Mouse (Mus musculus) MEL (cell line): ENCODE data around the gene Dhrs3.

ENCODE experiments used
- CTCF ChIP-seq, 3 experiments: IDR thresholded peaks in 2 of 3; conservative IDR thresholded peaks in 1 of 3; 2 replicates each; pipeline ENCODE4 v1.5.1; 2011 to 2012; ENCODE audit warnings: low read length in 3 of 3, low read depth in 2 of 3, mild to moderate bottlenecking in 2 of 3, improper control_type of control experiment in 1 of 3, inconsistent platforms in 1 of 3, mixed read lengths in 1 of 3, moderate library complexity in 1 of 3; ENCODE audit not compliant: control insufficient read depth in 1 of 3, insufficient read depth in 1 of 3, poor library complexity in 1 of 3, severe bottlenecking in 1 of 3
- EP300 ChIP-seq, 2 experiments: IDR thresholded peaks; 2 replicates each; pipeline ENCODE4 v1.6.1; 2011; ENCODE audit warnings: improper control_type of control experiment in 2 of 2, low read length in 2 of 2, low read depth in 1 of 2, mild to moderate bottlenecking in 1 of 2
- HCFC1 ChIP-seq: IDR thresholded peaks from 2 replicates; pipeline ENCODE4 v1.6.1; 2012; ENCODE audit warnings: low read depth, mild to moderate bottlenecking, inconsistent platforms, low read length, improper control_type of control experiment, moderate library complexity
- JUND ChIP-seq: IDR thresholded peaks from 2 replicates; pipeline ENCODE4 v1.6.1; 2011; ENCODE audit warnings: low read depth, mild to moderate bottlenecking, improper control_type of control experiment, low read length
- MAX ChIP-seq: IDR thresholded peaks from 2 replicates; pipeline ENCODE4 v1.6.1; 2011; ENCODE audit warnings: low read length, improper control_type of control experiment
- POLR2A ChIP-seq, 2 experiments: IDR thresholded peaks; 2 replicates each; pipeline ENCODE4 v1.6.1; 2011 to 2012; ENCODE audit warnings: low read length in 2 of 2, mild to moderate bottlenecking in 2 of 2, control low read depth in 1 of 2, improper control_type of control experiment in 1 of 2, low read depth in 1 of 2, moderate library complexity in 1 of 2; ENCODE audit not compliant: control insufficient read depth in 1 of 2, insufficient read depth in 1 of 2, poor library complexity in 1 of 2
- POLR2AphosphoS2 ChIP-seq: IDR thresholded peaks from 2 replicates; pipeline ENCODE4 v1.6.1; 2011; ENCODE audit warnings: low read length, improper control_type of control experiment
- RAD21 ChIP-seq: IDR thresholded peaks from 2 replicates; pipeline ENCODE4 v1.6.1; 2011; ENCODE audit warnings: mild to moderate bottlenecking, low read depth, low read length, improper control_type of control experiment
- SMC3 ChIP-seq: IDR thresholded peaks from 2 replicates; pipeline ENCODE4 v1.6.1; 2011; ENCODE audit warnings: low read depth, low read length, improper control_type of control experiment
- TCF12 ChIP-seq: IDR thresholded peaks from 2 replicates; pipeline ENCODE4 v1.6.1; 2014; ENCODE audit warnings: low read depth, mild to moderate bottlenecking, inconsistent platforms, low read length, improper control_type of control experiment, moderate library complexity
- ZNF384 ChIP-seq: IDR thresholded peaks from 2 replicates; pipeline ENCODE4 v1.6.1; 2012; ENCODE audit warnings: low read depth, mild to moderate bottlenecking, inconsistent platforms, low read length, improper control_type of control experiment

DNA sequence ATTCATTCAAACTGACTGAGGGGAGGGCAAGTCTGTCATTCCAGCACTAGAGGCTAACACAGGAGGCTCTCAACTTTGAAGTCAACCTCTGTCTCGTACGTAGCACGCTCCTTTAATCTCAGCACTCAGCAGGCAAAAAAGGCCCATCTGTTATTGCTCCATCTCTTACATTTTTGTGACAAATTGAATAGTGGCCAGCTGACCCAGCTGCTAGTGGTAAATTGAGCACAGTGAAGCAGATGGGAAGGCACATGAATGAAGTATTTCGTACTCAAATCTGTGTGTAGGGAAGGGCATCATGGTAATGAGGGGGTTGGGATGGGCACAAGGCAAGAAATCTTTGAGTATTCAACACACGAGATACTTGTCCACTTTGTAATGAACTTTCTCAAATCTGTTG is 24.7 kb upstream of the Dhrs3 start:
- TF ChIP-seq MAX (no peak), POLR2A (IDR thresholded peaks at IDR 0.05; ENCODE audit: control insufficient read depth in 1 of 2, insufficient read depth in 1 of 2, low read depth in 1 of 2, low read length in 2 of 2, poor library complexity in 1 of 2) (no peak), SMC3 (no peak), RAD21 (no peak), POLR2AphosphoS2 (no peak), HCFC1 (no peak), EP300 (IDR thresholded peaks at IDR 0.05; ENCODE audit: low read depth in 1 of 2, low read length in 2 of 2) (no peak), JUND (no peak), ZNF384 (no peak), CTCF (IDR thresholded peaks at IDR 0.05 in 2 of 3, conservative IDR thresholded peaks at IDR 0.05 in 1 of 3; ENCODE audit: control insufficient read depth in 1 of 3, insufficient read depth in 1 of 3, low read depth in 2 of 3, low read length in 3 of 3, poor library complexity in 1 of 3, severe bottlenecking in 1 of 3) (no peak), TCF12 (no peak)
